Mouse (Mus musculus) limb, embryonic 11.5 days (tissue): ENCODE data around the gene Itgb1. TPM values are rescaled to one million over a fixed set of nuclear protein-coding genes. Genes with fewer than 3 reads are reported as not detected.

Source experiments
- ATAC-seq: fragments of 200-750 bp; cut with Nextera tagmentation; 2 replicates; pipeline ENCODE4 v1.8.0; 2017; ENCODE audit warnings: low read depth; ENCODE audit not compliant: insufficient number of reproducible peaks, low FRiP score, low TSS enrichment
- DNase-seq: peaks from one replicate; pipeline ENCODE4 v3.0.0-alpha.2; 2015; ENCODE audit warnings: low spot score
- H3K27ac ChIP-seq: fragments of 300-500 bp; sonication (generic); replicated peaks from 2 replicates; pipeline ENCODE4 v1.5.1; 2014; ENCODE audit warnings: low read depth, mild to moderate bottlenecking, low read length
- H3K27me3 ChIP-seq: fragments of 300-500 bp; sonication (generic); 2 replicates; pipeline ENCODE4 v1.6.1; 2014; ENCODE audit warnings: mild to moderate bottlenecking, low read length, mixed read lengths; ENCODE audit not compliant: control insufficient read depth, insufficient read depth
- H3K36me3 ChIP-seq: fragments of 300-500 bp; sonication (generic); 2 replicates; pipeline ENCODE4 v1.6.1; 2014; ENCODE audit warnings: mild to moderate bottlenecking, low read length, moderate library complexity, mixed read lengths; ENCODE audit not compliant: control insufficient read depth, insufficient read depth
- H3K4me1 ChIP-seq: fragments of 300-500 bp; sonication (generic); 2 replicates; pipeline ENCODE4 v1.6.1; 2014; ENCODE audit warnings: low read length, mixed read lengths; ENCODE audit not compliant: control insufficient read depth, insufficient read depth
- H3K4me2 ChIP-seq: fragments of 300-500 bp; sonication (generic); 2 replicates; pipeline ENCODE4 v1.6.1; 2014; ENCODE audit warnings: low read depth, mild to moderate bottlenecking, moderate library complexity; ENCODE audit not compliant: severe bottlenecking
- H3K4me3 ChIP-seq: fragments of 300-500 bp; sonication (generic); 2 replicates; pipeline ENCODE4 v1.5.1; 2014; ENCODE audit warnings: low read depth, low read length
- H3K9ac ChIP-seq: fragments of 300-500 bp; sonication (generic); 2 replicates; pipeline ENCODE4 v1.6.1; 2014; ENCODE audit warnings: mild to moderate bottlenecking, low read length
- H3K9me3 ChIP-seq: fragments of 300-500 bp; sonication (generic); 2 replicates; pipeline ENCODE4 v1.6.1; 2016; ENCODE audit warnings: low read length; ENCODE audit not compliant: control insufficient read depth
- WGBS: fragments of 180-500 bp; shearing (Covaris S2); extraction: QIAGEN DNeasy Blood & Tissue Kit; methylation state at CpG from one replicate; pipeline ENCODE4 v1.1.7; 2014; 5-methylcytosine and 5-hydroxymethylcytosine counted together
- polyA plus RNA-seq: library from polyadenylated mRNA; unstranded; fragments of >200 nt; fragmentation: Nextera tagmentation; extraction: Ambion mirVana; gene quantifications from 2 replicates; pipeline ENCODE4 v1.2.1, GENCODE M21; 2014

Itgb1 gene
- polyA plus RNA-seq, 1 experiment from 2014 or later = 186 TPM

GRCm38 (mm10) chr8:128654365-128655099 is 30.9 kb upstream of the Itgb1 start:
- Histone ChIP-seq H3K27ac (peak overlapping the region; percentile 56; the same call in 1 of the 2 replicates), H3K4me1 (0 out of 2 replicates have a peak, but pooled peaks cover 2% of the 10 kb centered on the region), H3K4me2 (peak overlapping the region; percentile 62), H3K9ac (no peak overlapping the region), H3K4me3 (peak overlapping the region; percentile 14; the same call in 1 of the 2 replicates), H3K9me3 (no peaks in the 10 kb centered on the region), H3K27me3 (no peaks in the 10 kb centered on the region), H3K36me3 (no peaks in the 10 kb centered on the region)
- WGBS = under 1% methylated on average over 16 of the region's 16 CpGs
- DNase-seq (peak; percentile 78), ATAC-seq (peak; percentile 84)

GRCm38 (mm10) chr8:128662144-128662543 is 23.3 kb upstream of the Itgb1 start:
- H3K27me3 ChIP-seq = no peaks in the 10 kb centered on the region
- H3K4me1 ChIP-seq = no peaks in the 10 kb centered on the region
- H3K4me3 ChIP-seq = no peak overlapping the region
- no peak for DNase-seq
- H3K27ac ChIP-seq = no peak overlapping the region
- no peaks in the 10 kb centered on the region for H3K9me3 ChIP-seq
- no peak for ATAC-seq
- H3K36me3 ChIP-seq = no peaks in the 10 kb centered on the region
- WGBS = 37% methylated on average over 3 of the region's 3 CpGs
- no peak overlapping the region for H3K9ac ChIP-seq
- no peak overlapping the region for H3K4me2 ChIP-seq

- Histone ChIP-seq H3K9ac (no peak overlapping the region), H3K27ac (no peak overlapping the region), H3K36me3 (no peaks in the 10 kb centered on the region), H3K4me3 (no peak overlapping the region), H3K4me1 (no peaks in the 10 kb centered on the region), H3K27me3 (no peaks in the 10 kb centered on the region), H3K9me3 (no peaks in the 10 kb centered on the region), H3K4me2 (no peak overlapping the region)
- DNase-seq (no peak), ATAC-seq (no peak)
- 92% methylated on average over 2 of the region's 2 CpGs for WGBS
Measured at GRCm38 (mm10) chr8:128662696-128663095, 22.8 kb upstream of the Itgb1 start.

GRCm38 (mm10) chr8:128663106-128663505 is 22.3 kb upstream of the Itgb1 start:
- 30% methylated on average over 2 of the region's 2 CpGs for WGBS
- DNase-seq (no peak), ATAC-seq (no peak)
- Histone ChIP-seq H3K36me3 (no peaks in the 10 kb centered on the region), H3K4me2 (no peak overlapping the region), H3K4me1 (no peaks in the 10 kb centered on the region), H3K9ac (no peak overlapping the region), H3K27ac (no peak overlapping the region), H3K4me3 (no peak overlapping the region), H3K27me3 (no peaks in the 10 kb centered on the region), H3K9me3 (no peaks in the 10 kb centered on the region)

GRCm38 (mm10) chr8:128666576-128667263 is 18.7 kb upstream of the Itgb1 start:
- no peak overlapping the region for H3K4me2 ChIP-seq
- no peaks in the 10 kb centered on the region for H3K4me1 ChIP-seq
- no peak overlapping the region for H3K27ac ChIP-seq
- H3K36me3 ChIP-seq = no peaks in the 10 kb centered on the region
- 82% methylated on average over 4 of the region's 4 CpGs for WGBS
- H3K27me3 ChIP-seq = no peaks in the 10 kb centered on the region
- H3K9ac ChIP-seq = no peak overlapping the region
- no peaks in the 10 kb centered on the region for H3K9me3 ChIP-seq
- no peak overlapping the region for H3K4me3 ChIP-seq
- ATAC-seq (no peak), DNase-seq (no peak)

- no peaks in the 10 kb centered on the region for H3K9me3 ChIP-seq
- no peaks in the 10 kb centered on the region for H3K36me3 ChIP-seq
- DNase-seq (no peak), ATAC-seq (no peak)
- no peak overlapping the region for H3K4me3 ChIP-seq
- no peak overlapping the region for H3K4me2 ChIP-seq
- no peaks in the 10 kb centered on the region for H3K27me3 ChIP-seq
- no peak overlapping the region for H3K9ac ChIP-seq
- H3K4me1 ChIP-seq = no peaks in the 10 kb centered on the region
- no peak overlapping the region for H3K27ac ChIP-seq
- 98% methylated on average over 1 of the region's 1 CpGs for WGBS
Measured at GRCm38 (mm10) chr8:128671813-128672212, 13.6 kb upstream of the Itgb1 start.

- Histone ChIP-seq H3K27ac (no peak overlapping the region), H3K9ac (no peak overlapping the region), H3K4me1 (no peaks in the 10 kb centered on the region), H3K4me3 (no peak overlapping the region), H3K4me2 (no peak overlapping the region), H3K36me3 (no peaks in the 10 kb centered on the region), H3K27me3 (no peaks in the 10 kb centered on the region), H3K9me3 (no peaks in the 10 kb centered on the region)
- 83% methylated on average over 2 of the region's 2 CpGs for WGBS
- ATAC-seq = no peak
- no peak for DNase-seq
Measured at GRCm38 (mm10) chr8:128672441-128672840, 13.0 kb upstream of the Itgb1 start.

GRCm38 (mm10) chr8:128672950-128673349 is 12.5 kb upstream of the Itgb1 start:
- no peak for ATAC-seq
- H3K9me3 ChIP-seq = no peaks in the 10 kb centered on the region
- H3K36me3 ChIP-seq = no peaks in the 10 kb centered on the region
- WGBS = 76% methylated on average over 1 of the region's 1 CpGs
- no peak overlapping the region for H3K9ac ChIP-seq
- H3K27ac ChIP-seq = no peak overlapping the region
- H3K4me2 ChIP-seq = no peak overlapping the region
- no peak for DNase-seq
- H3K27me3 ChIP-seq = no peaks in the 10 kb centered on the region
- H3K4me3 ChIP-seq = no peak overlapping the region
- no peaks in the 10 kb centered on the region for H3K4me1 ChIP-seq
